Mouse (Mus musculus) liver, adult 2 months (tissue): ENCODE data around the gene Gm20388. TPM values are rescaled to one million over a fixed set of nuclear protein-coding genes. Genes with fewer than 3 reads are reported as not detected.

Source experiments
- DNase-seq: peaks from one replicate; pipeline ENCODE4 v3.0.0-alpha.2; 2011; ENCODE audit warnings: low read depth, low spot score; ENCODE audit errors: extremely low read depth
- H3K27ac ChIP-seq: fragments of 200-500 bp; replicated peaks from 2 replicates; pipeline ENCODE4 v1.5.1; 2012; ENCODE audit warnings: low read depth, mild to moderate bottlenecking, control low read depth, inconsistent platforms, low read length; ENCODE audit not compliant: insufficient read depth
- H3K27me3 ChIP-seq: fragments of 200-500 bp; 2 replicates; pipeline ENCODE4 v1.6.1; 2012; ENCODE audit warnings: mild to moderate bottlenecking, moderate library complexity, low read length, inconsistent platforms; ENCODE audit not compliant: control insufficient read depth, insufficient read depth
- H3K36me3 ChIP-seq: fragments of 200-500 bp; 2 replicates; pipeline ENCODE4 v1.6.1; 2012; ENCODE audit warnings: low read length, inconsistent platforms; ENCODE audit not compliant: control insufficient read depth, insufficient read depth
- H3K4me1 ChIP-seq: fragments of 200-500 bp; 2 replicates; pipeline ENCODE4 v1.6.1; 2011; ENCODE audit warnings: low read length; ENCODE audit not compliant: control insufficient read depth, insufficient read depth
- H3K4me3 ChIP-seq: fragments of 200-500 bp; 2 replicates; pipeline ENCODE4 v1.5.1; 2011; ENCODE audit warnings: low read depth, mild to moderate bottlenecking, control low read depth, low read length, moderate library complexity; ENCODE audit not compliant: insufficient read depth
- H3K79me2 ChIP-seq: fragments of 200-500 bp; 2 replicates; pipeline ENCODE4 v1.6.1; 2012; ENCODE audit warnings: inconsistent platforms, mild to moderate bottlenecking, low read length, moderate library complexity; ENCODE audit not compliant: control insufficient read depth, insufficient read depth
- H3K9ac ChIP-seq: fragments of 200-500 bp; 2 replicates; pipeline ENCODE4 v1.6.1; 2012; ENCODE audit warnings: low read depth, mild to moderate bottlenecking, control low read depth, inconsistent platforms, low read length
- CTCF ChIP-seq: fragments of 200-500 bp; IDR thresholded peaks from 2 replicates; pipeline ENCODE4 v1.5.1; 2011; ENCODE audit warnings: low read depth, low read length, control low read depth
- POLR2A ChIP-seq: fragments of 200-500 bp; IDR thresholded peaks from 2 replicates; pipeline ENCODE4 v1.6.1; 2011; ENCODE audit warnings: low read length, control low read depth; ENCODE audit not compliant: insufficient read depth; ENCODE audit errors: extremely low read depth
- WGBS: fragments of 180-500 bp; shearing (Covaris S2); methylation state at CpG from one replicate; pipeline ENCODE4 v1.1.7; 2018; 5-methylcytosine and 5-hydroxymethylcytosine counted together
- polyA plus RNA-seq: library from polyadenylated mRNA; depleted of rRNA; stranded (reverse); fragments of >200 nt; gene quantifications from 2 replicates; pipeline ENCODE4 v1.2.3, GENCODE M21; 2012
- total RNA-seq: library from RNA; depleted of rRNA; stranded (reverse); fragments of >200 nt; gene quantifications from 2 replicates; pipeline ENCODE4 v1.2.3, GENCODE M21; 2014

Gene Gm20388
- total and polyA plus RNA-seq, 2 experiments, result 6.4 to 19.9 TPM

- TF ChIP-seq POLR2A, result no peak
- TF ChIP-seq CTCF, result no peak
- 78% methylated on average over 7 of the region's 7 CpGs for WGBS
- no peak for DNase-seq
- H3K79me2 ChIP-seq, result no peaks in the 10 kb centered on the region
- no peaks in the 10 kb centered on the region for H3K4me1 ChIP-seq
- H3K36me3 ChIP-seq, result no peaks in the 10 kb centered on the region
- H3K27me3 ChIP-seq, result no peaks in the 10 kb centered on the region
- no peak overlapping the region for H3K9ac ChIP-seq
- no peak overlapping the region for H3K4me3 ChIP-seq
- no peak overlapping the region for H3K27ac ChIP-seq
These were observed 3432.3 kb downstream of the Gm20388 start for GRCm38 (mm10) chr8:123342911-123343310.

- H3K27me3 ChIP-seq, result no peaks in the 10 kb centered on the region
- H3K27ac ChIP-seq, result no peak overlapping the region
- H3K4me1 ChIP-seq, result no peaks in the 10 kb centered on the region
- H3K9ac ChIP-seq, result no peak overlapping the region
- no peak overlapping the region for H3K4me3 ChIP-seq
- H3K79me2 ChIP-seq, result no peaks in the 10 kb centered on the region
- DNase-seq, result no peak
- 90% methylated on average over 12 of the region's 12 CpGs for WGBS
- H3K36me3 ChIP-seq, result no peaks in the 10 kb centered on the region
- no peak for TF ChIP-seq POLR2A
- no peak for TF ChIP-seq CTCF
These were observed 3432.8 kb downstream of the Gm20388 start for GRCm38 (mm10) chr8:123343422-123343821.

GRCm38 (mm10) chr8:123345135-123345534, 3434.5 kb downstream of the Gm20388 start:
- TF ChIP-seq CTCF (no peak), POLR2A (no peak)
- Histone ChIP-seq H3K36me3 (no peaks in the 10 kb centered on the region), H3K9ac (no peak overlapping the region), H3K27ac (no peak overlapping the region), H3K4me3 (no peak overlapping the region), H3K27me3 (no peaks in the 10 kb centered on the region), H3K4me1 (no peaks in the 10 kb centered on the region), H3K79me2 (no peaks in the 10 kb centered on the region)
- DNase-seq, result no peak
- WGBS, result 91% methylated on average over 8 of the region's 8 CpGs

- WGBS, result 83% methylated on average over 6 of the region's 6 CpGs
- no peaks in the 10 kb centered on the region for H3K79me2 ChIP-seq
- no peak overlapping the region for H3K27ac ChIP-seq
- H3K4me3 ChIP-seq, result no peak overlapping the region
- no peaks in the 10 kb centered on the region for H3K4me1 ChIP-seq
- no peaks in the 10 kb centered on the region for H3K27me3 ChIP-seq
- H3K36me3 ChIP-seq, result no peaks in the 10 kb centered on the region
- no peak for DNase-seq
- no peak overlapping the region for H3K9ac ChIP-seq
- TF ChIP-seq POLR2A, result no peak
- TF ChIP-seq CTCF, result no peak
These were observed 3435.2 kb downstream of the Gm20388 start for GRCm38 (mm10) chr8:123345856-123346255.

- no peak overlapping the region for H3K27ac ChIP-seq
- no peak for TF ChIP-seq CTCF
- no peak for TF ChIP-seq POLR2A
- H3K9ac ChIP-seq, result no peak overlapping the region
- no peak overlapping the region for H3K4me3 ChIP-seq
- WGBS, result 83% methylated on average over 2 of the region's 2 CpGs
- no peaks in the 10 kb centered on the region for H3K4me1 ChIP-seq
- no peak for DNase-seq
- no peaks in the 10 kb centered on the region for H3K79me2 ChIP-seq
- H3K36me3 ChIP-seq, result no peaks in the 10 kb centered on the region
- H3K27me3 ChIP-seq, result no peaks in the 10 kb centered on the region
These were observed 3436.7 kb downstream of the Gm20388 start for GRCm38 (mm10) chr8:123347293-123347692.

GRCm38 (mm10) chr8:123348237-123348843, 3437.7 kb downstream of the Gm20388 start:
- H3K9ac ChIP-seq, result no peak overlapping the region
- DNase-seq, result no peak
- H3K79me2 ChIP-seq, result no peaks in the 10 kb centered on the region
- H3K4me3 ChIP-seq, result no peak overlapping the region
- H3K36me3 ChIP-seq, result no peaks in the 10 kb centered on the region
- no peaks in the 10 kb centered on the region for H3K27me3 ChIP-seq
- no peak overlapping the region for H3K27ac ChIP-seq
- WGBS, result 57% methylated on average over 9 of the region's 9 CpGs
- H3K4me1 ChIP-seq, result no peaks in the 10 kb centered on the region
- no peak for TF ChIP-seq POLR2A
- no peak for TF ChIP-seq CTCF
